Mouse (Mus musculus): Measurements from ENCODE around the gene St3gal4. TPM values are rescaled to one million over a fixed set of nuclear protein-coding genes. Genes with fewer than 3 reads are reported as not detected.

Gene St3gal4
- polyA plus RNA-seq, 1 experiment, result 14.5 TPM

GRCm38 (mm10) chr9:35057631-35058030 lies 61.4 kb downstream of the St3gal4 start:
- TF ChIP-seq POLR2A (IDR thresholded peaks at IDR 0.05; ENCODE audit: borderline replicate concordance, insufficient read depth, low read length) (no peak), CTCF (IDR thresholded peaks at IDR 0.05; ENCODE audit: borderline replicate concordance, insufficient read depth, low read depth, low read length) (no peak)
- Histone ChIP-seq H3K27ac (ENCODE audit: insufficient read depth, low read length) (no peak overlapping the region), H3K4me1 (ENCODE audit: control insufficient read depth, insufficient read depth, low read length) (peaks cover 8% of the 10 kb centered on the region), H3K4me3 (replicated peaks; ENCODE audit: insufficient read depth, low read depth, low read length) (no peak overlapping the region), H3K27me3 (ENCODE audit: control insufficient read depth, insufficient read depth, low read length) (no peaks in the 10 kb centered on the region)
- 96% methylated on average over 6 of the region's 6 CpGs for WGBS
- no peak for DNase-seq

- H3K27me3 ChIP-seq (ENCODE audit: control insufficient read depth, insufficient read depth, low read length), result no peaks in the 10 kb centered on the region
- no peak overlapping the region for H3K27ac ChIP-seq (ENCODE audit: insufficient read depth, low read length)
- no peak for DNase-seq
- no peak for TF ChIP-seq CTCF (IDR thresholded peaks at IDR 0.05; ENCODE audit: borderline replicate concordance, insufficient read depth, low read depth, low read length)
- TF ChIP-seq POLR2A (IDR thresholded peaks at IDR 0.05; ENCODE audit: borderline replicate concordance, insufficient read depth, low read length), result no peak
- 94% methylated on average over 3 of the region's 3 CpGs for WGBS
- peaks cover 7% of the 10 kb centered on the region for H3K4me1 ChIP-seq (ENCODE audit: control insufficient read depth, insufficient read depth, low read length)
- no peak overlapping the region for H3K4me3 ChIP-seq (replicated peaks; ENCODE audit: insufficient read depth, low read depth, low read length)
Observed at GRCm38 (mm10) chr9:35056611-35057010, 62.5 kb downstream of the St3gal4 start.

GRCm38 (mm10) chr9:35055528-35056330 lies 63.3 kb downstream of the St3gal4 start:
- peak in 1 of 2 experiments; percentile 5 for DNase-seq
- 97% methylated on average over 11 of the region's 11 CpGs for WGBS
- no peak overlapping the region for H3K27ac ChIP-seq (ENCODE audit: insufficient read depth, low read length)

GRCm38 (mm10) chr9:35053669-35054068 lies 65.4 kb downstream of the St3gal4 start:
- WGBS, result 67% methylated on average over 3 of the region's 3 CpGs
- Histone ChIP-seq H3K27ac (ENCODE audit: insufficient read depth, low read length) (no peak overlapping the region), H3K4me1 (ENCODE audit: control insufficient read depth, insufficient read depth, low read length) (peaks cover 2% of the 10 kb centered on the region; the same call in 1 of the 2 replicates), H3K27me3 (ENCODE audit: control insufficient read depth, insufficient read depth, low read length) (no peaks in the 10 kb centered on the region), H3K4me3 (replicated peaks; ENCODE audit: insufficient read depth, low read depth, low read length) (no peak overlapping the region)
- TF ChIP-seq POLR2A (IDR thresholded peaks at IDR 0.05; ENCODE audit: borderline replicate concordance, insufficient read depth, low read length) (no peak), CTCF (IDR thresholded peaks at IDR 0.05; ENCODE audit: borderline replicate concordance, insufficient read depth, low read depth, low read length) (no peak)
- DNase-seq, result peak in 1 of 2 experiments; percentile 4

More at GRCm38 (mm10) chr9:35055528-35056330, 63.3 kb downstream of the St3gal4 start:
- Histone ChIP-seq H3K4me3 (replicated peaks; ENCODE audit: insufficient read depth, low read depth, low read length) (no peak overlapping the region), H3K4me1 (ENCODE audit: control insufficient read depth, insufficient read depth, low read length) (peaks cover 5% of the 10 kb centered on the region; the same call in 1 of the 2 replicates), H3K27me3 (ENCODE audit: control insufficient read depth, insufficient read depth, low read length) (no peaks in the 10 kb centered on the region)
- no peak for TF ChIP-seq POLR2A (IDR thresholded peaks at IDR 0.05; ENCODE audit: borderline replicate concordance, insufficient read depth, low read length)
- TF ChIP-seq CTCF (IDR thresholded peaks at IDR 0.05; ENCODE audit: borderline replicate concordance, insufficient read depth, low read depth, low read length), result no peak

- Histone ChIP-seq H3K4me3 (replicated peaks; ENCODE audit: insufficient read depth, low read depth, low read length) (no peak overlapping the region), H3K4me1 (ENCODE audit: control insufficient read depth, insufficient read depth, low read length) (no peaks in the 10 kb centered on the region; the same call in 1 of the 2 replicates), H3K27ac (ENCODE audit: insufficient read depth, low read length) (no peak overlapping the region), H3K27me3 (ENCODE audit: control insufficient read depth, insufficient read depth, low read length) (no peaks in the 10 kb centered on the region)
- WGBS, result 96% methylated on average over 16 of the region's 16 CpGs
- DNase-seq, result peak in 1 of 2 experiments; percentile 3
- TF ChIP-seq CTCF (IDR thresholded peaks at IDR 0.05; ENCODE audit: borderline replicate concordance, insufficient read depth, low read depth, low read length) (no peak), POLR2A (IDR thresholded peaks at IDR 0.05; ENCODE audit: borderline replicate concordance, insufficient read depth, low read length) (no peak)
Observed at GRCm38 (mm10) chr9:35053081-35053480, 66.0 kb downstream of the St3gal4 start.

- no peak overlapping the region for H3K27ac ChIP-seq (ENCODE audit: insufficient read depth, low read length)
- DNase-seq, result peak in 1 of 2 experiments; percentile 5
- no peaks in the 10 kb centered on the region for H3K27me3 ChIP-seq (ENCODE audit: control insufficient read depth, insufficient read depth, low read length)
- H3K4me1 ChIP-seq (ENCODE audit: control insufficient read depth, insufficient read depth, low read length), result no peaks in the 10 kb centered on the region
- no peak overlapping the region for H3K4me3 ChIP-seq (replicated peaks; ENCODE audit: insufficient read depth, low read depth, low read length)
- WGBS, result 96% methylated on average over 4 of the region's 4 CpGs
- TF ChIP-seq POLR2A (IDR thresholded peaks at IDR 0.05; ENCODE audit: borderline replicate concordance, insufficient read depth, low read length) (no peak), CTCF (IDR thresholded peaks at IDR 0.05; ENCODE audit: borderline replicate concordance, insufficient read depth, low read depth, low read length) (no peak)
Observed at GRCm38 (mm10) chr9:35052671-35053070, 66.4 kb downstream of the St3gal4 start.

- Histone ChIP-seq H3K4me3 (replicated peaks; ENCODE audit: insufficient read depth, low read depth, low read length) (no peak overlapping the region), H3K27me3 (ENCODE audit: control insufficient read depth, insufficient read depth, low read length) (no peaks in the 10 kb centered on the region), H3K4me1 (ENCODE audit: control insufficient read depth, insufficient read depth, low read length) (no peaks in the 10 kb centered on the region), H3K27ac (ENCODE audit: insufficient read depth, low read length) (no peak overlapping the region)
- DNase-seq, result peak in 1 of 2 experiments; percentile 6
- TF ChIP-seq POLR2A (IDR thresholded peaks at IDR 0.05; ENCODE audit: borderline replicate concordance, insufficient read depth, low read length) (no peak), CTCF (IDR thresholded peaks at IDR 0.05; ENCODE audit: borderline replicate concordance, insufficient read depth, low read depth, low read length) (no peak)
- 77% methylated on average over 4 of the region's 4 CpGs for WGBS
Observed at GRCm38 (mm10) chr9:35051666-35052065, 67.4 kb downstream of the St3gal4 start.
